Mouse (Mus musculus): ENCODE measurements around the gene Adssl1. TPM values are rescaled to one million over a fixed set of nuclear protein-coding genes. Genes with fewer than 3 reads are reported as not detected.

Adssl1 gene
- polyA plus RNA-seq, 1 experiment from 2014 or later, result 26.5 TPM

DNA sequence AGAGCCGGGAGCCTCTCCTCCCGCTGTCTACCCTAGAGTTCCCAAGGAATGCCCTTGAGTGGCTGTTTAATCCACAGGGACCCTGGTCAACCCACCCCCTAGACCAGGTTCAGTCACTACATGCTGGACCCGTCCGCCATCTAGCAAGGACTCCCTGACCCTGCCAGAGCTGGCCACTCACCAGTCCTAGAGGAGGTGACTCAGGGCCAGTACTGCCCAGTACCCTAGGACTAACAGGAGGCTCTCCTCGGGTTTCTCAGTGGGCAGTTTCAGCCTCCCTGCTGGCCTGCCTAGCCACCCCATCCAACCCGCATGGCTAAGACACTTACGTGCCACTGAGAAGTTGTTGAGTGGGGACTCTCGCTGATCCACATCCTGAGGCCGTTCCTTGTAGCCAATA is 42.0 kb downstream of the Adssl1 start:
- Histone ChIP-seq H3K4me1 (ENCODE audit: control insufficient read depth, insufficient read depth, low read length) (peaks cover 48% of the 10 kb centered on the region), H3K9ac (ENCODE audit: low read depth, low read length) (no peak overlapping the region), H3K9me3 (ENCODE audit: control insufficient read depth, low read length) (no peaks in the 10 kb centered on the region), H3K4me2 (ENCODE audit: low read depth, low read length) (no peak overlapping the region), H3K4me3 (ENCODE audit: low read depth, low read length) (no peak overlapping the region), H3K27ac (replicated peaks; ENCODE audit: low read depth, low read length) (peak overlapping the region; percentile 87), H3K36me3 (ENCODE audit: control insufficient read depth, insufficient read depth, low read length) (peaks cover 91% of the 10 kb centered on the region), H3K27me3 (replicated peaks; ENCODE audit: control insufficient read depth, insufficient read depth, low read length) (no peaks in the 10 kb centered on the region)
- DNase-seq (ENCODE audit: low spot score) (no peak), ATAC-seq (ENCODE audit: low read depth) (no peak)
- 74% methylated on average over 7 of the region's 9 CpGs for WGBS

DNA sequence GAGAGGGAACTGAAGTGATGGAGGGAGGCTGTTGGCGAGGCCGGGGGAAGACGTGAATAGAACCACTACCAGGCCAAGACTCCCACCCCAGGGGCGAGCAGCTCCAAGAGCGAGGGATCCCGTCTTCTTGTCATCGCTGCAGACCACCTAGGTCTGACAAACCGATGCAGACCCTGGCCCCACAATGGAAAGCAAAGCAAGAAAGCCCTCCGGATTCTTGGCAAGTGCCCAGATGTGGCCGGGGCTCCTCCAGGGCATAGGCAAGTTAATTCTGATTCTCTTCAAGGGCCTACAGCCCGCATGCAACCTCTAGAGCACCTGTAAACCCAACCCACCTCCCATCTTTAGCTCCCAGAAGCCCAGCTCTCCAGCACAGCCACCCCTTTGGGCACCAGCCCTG is 43.5 kb downstream of the Adssl1 start:
- Histone ChIP-seq H3K9ac (ENCODE audit: low read depth, low read length) (no peak overlapping the region), H3K4me3 (ENCODE audit: low read depth, low read length) (no peak overlapping the region), H3K36me3 (ENCODE audit: control insufficient read depth, insufficient read depth, low read length) (peaks cover 86% of the 10 kb centered on the region), H3K9me3 (ENCODE audit: control insufficient read depth, low read length) (no peaks in the 10 kb centered on the region), H3K27me3 (replicated peaks; ENCODE audit: control insufficient read depth, insufficient read depth, low read length) (no peaks in the 10 kb centered on the region), H3K4me2 (ENCODE audit: low read depth, low read length) (no peak overlapping the region), H3K27ac (replicated peaks; ENCODE audit: low read depth, low read length) (no peak overlapping the region; the same call in 1 of the 2 replicates), H3K4me1 (ENCODE audit: control insufficient read depth, insufficient read depth, low read length) (peaks cover 54% of the 10 kb centered on the region)
- no peak for ATAC-seq (ENCODE audit: low read depth)
- no peak for DNase-seq (ENCODE audit: low spot score)
- 77% methylated on average over 11 of the region's 11 CpGs for WGBS

DNA sequence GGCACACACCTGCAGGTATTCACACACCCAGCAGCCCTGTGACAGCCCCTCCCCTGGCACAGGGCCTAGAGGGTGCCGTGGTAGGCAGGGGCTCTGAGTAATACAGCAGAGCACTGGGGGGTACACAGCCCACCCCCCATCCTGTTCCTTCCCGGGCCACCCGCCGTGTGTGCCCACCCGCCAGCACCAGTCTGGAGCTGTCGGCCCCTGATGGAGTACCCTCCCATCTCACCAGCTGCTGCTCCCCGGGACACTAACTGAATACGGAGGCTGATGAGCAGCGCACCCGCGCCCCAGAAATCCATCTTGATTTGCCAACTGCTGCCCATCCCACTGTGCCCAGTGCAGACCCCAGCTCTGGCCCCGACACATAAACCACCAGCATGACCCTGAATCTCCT is 43.9 kb downstream of the Adssl1 start:
- 90% methylated on average over 12 of the region's 12 CpGs for WGBS
- Histone ChIP-seq H3K27me3 (replicated peaks; ENCODE audit: control insufficient read depth, insufficient read depth, low read length) (no peaks in the 10 kb centered on the region), H3K36me3 (ENCODE audit: control insufficient read depth, insufficient read depth, low read length) (peaks cover 86% of the 10 kb centered on the region), H3K4me3 (ENCODE audit: low read depth, low read length) (no peak overlapping the region), H3K9ac (ENCODE audit: low read depth, low read length) (no peak overlapping the region), H3K9me3 (ENCODE audit: control insufficient read depth, low read length) (no peaks in the 10 kb centered on the region), H3K4me2 (ENCODE audit: low read depth, low read length) (no peak overlapping the region), H3K4me1 (ENCODE audit: control insufficient read depth, insufficient read depth, low read length) (peaks cover 54% of the 10 kb centered on the region), H3K27ac (replicated peaks; ENCODE audit: low read depth, low read length) (0 out of 2 replicates have a peak overlapping the region, but pooled peaks have one; percentile 1)
- DNase-seq (ENCODE audit: low spot score) (no peak), ATAC-seq (ENCODE audit: low read depth) (no peak)

DNA sequence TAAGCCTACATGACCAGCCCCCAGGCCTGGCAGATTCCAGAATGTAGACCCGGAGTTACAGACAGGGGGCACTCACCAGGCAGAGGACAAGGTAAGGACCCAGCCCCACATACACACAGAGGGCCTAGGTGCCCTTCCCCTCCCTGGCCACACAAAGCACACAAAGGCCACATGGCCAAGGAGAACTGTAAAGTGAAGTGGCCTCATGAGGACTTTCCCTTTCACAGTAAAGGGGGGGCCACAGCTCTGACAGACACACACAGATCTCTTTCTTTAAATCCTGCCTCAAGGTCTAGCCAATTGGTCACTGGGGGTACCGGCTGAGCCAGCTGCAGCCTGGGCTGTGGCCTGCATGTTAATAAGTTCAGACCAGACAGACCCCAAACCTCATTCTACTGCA is 44.3 kb downstream of the Adssl1 start:
- Histone ChIP-seq H3K27ac (replicated peaks; ENCODE audit: low read depth, low read length) (0 out of 2 replicates have a peak overlapping the region, but pooled peaks have one; percentile 1), H3K4me1 (ENCODE audit: control insufficient read depth, insufficient read depth, low read length) (peaks cover 54% of the 10 kb centered on the region), H3K27me3 (replicated peaks; ENCODE audit: control insufficient read depth, insufficient read depth, low read length) (no peaks in the 10 kb centered on the region), H3K36me3 (ENCODE audit: control insufficient read depth, insufficient read depth, low read length) (peaks cover 86% of the 10 kb centered on the region), H3K4me3 (ENCODE audit: low read depth, low read length) (no peak overlapping the region), H3K9ac (ENCODE audit: low read depth, low read length) (no peak overlapping the region), H3K9me3 (ENCODE audit: control insufficient read depth, low read length) (no peaks in the 10 kb centered on the region), H3K4me2 (ENCODE audit: low read depth, low read length) (no peak overlapping the region)
- DNase-seq (ENCODE audit: low spot score) (no peak), ATAC-seq (ENCODE audit: low read depth) (no peak)
- WGBS, result 55% methylated on average over 2 of the region's 2 CpGs

DNA sequence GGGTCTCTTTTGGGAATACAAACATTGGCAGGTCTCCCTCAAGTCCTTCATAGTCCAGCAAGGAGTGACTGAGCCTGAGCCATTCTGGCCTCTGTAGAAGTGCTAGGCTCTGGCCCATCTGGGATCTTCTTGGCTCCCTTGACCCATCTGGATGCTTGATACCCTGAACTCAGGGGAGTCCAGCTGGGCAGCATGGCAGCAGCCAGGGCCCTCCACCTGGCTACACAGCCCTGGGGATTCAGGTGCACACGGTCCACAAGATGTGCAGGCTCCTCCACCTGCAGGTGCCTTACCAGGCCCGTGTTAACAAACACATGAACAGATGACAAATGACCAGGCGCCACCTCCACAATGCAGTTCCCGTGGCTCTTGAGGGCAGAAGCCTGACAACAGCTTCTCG is 44.8 kb downstream of the Adssl1 start:
- H3K4me1 ChIP-seq (ENCODE audit: control insufficient read depth, insufficient read depth, low read length), result peaks cover 54% of the 10 kb centered on the region
- H3K9me3 ChIP-seq (ENCODE audit: control insufficient read depth, low read length), result no peaks in the 10 kb centered on the region
- H3K27ac ChIP-seq (replicated peaks; ENCODE audit: low read depth, low read length), result peak overlapping the region; percentile 52; the same call in 1 of the 2 replicates
- ATAC-seq (ENCODE audit: low read depth) (no peak), DNase-seq (ENCODE audit: low spot score) (no peak)
- no peak overlapping the region for H3K4me3 ChIP-seq (ENCODE audit: low read depth, low read length)
- peaks cover 86% of the 10 kb centered on the region for H3K36me3 ChIP-seq (ENCODE audit: control insufficient read depth, insufficient read depth, low read length)
- no peak overlapping the region for H3K9ac ChIP-seq (ENCODE audit: low read depth, low read length)
- H3K27me3 ChIP-seq (replicated peaks; ENCODE audit: control insufficient read depth, insufficient read depth, low read length), result no peaks in the 10 kb centered on the region
- H3K4me2 ChIP-seq (ENCODE audit: low read depth, low read length), result no peak overlapping the region
- WGBS, result 71% methylated on average over 5 of the region's 5 CpGs

DNA sequence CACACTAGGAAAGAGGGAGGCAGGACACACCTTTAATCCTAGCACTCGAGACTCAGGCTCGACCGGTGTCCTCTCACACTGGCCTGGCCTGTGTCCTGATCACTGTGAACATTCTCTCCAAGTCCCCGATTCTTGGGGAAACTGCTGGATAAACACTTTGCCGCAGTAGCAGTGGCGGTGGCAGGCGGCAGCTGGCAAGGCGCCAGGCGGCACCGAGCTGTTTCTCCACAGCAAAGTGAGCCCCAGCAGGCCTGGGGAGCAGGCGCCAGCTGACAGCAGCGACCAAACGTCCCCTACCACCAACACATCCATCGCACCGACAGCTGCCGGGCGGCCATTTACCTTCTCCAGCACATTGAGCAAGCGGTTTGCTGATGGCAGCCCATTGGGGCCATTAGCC is 45.6 kb downstream of the Adssl1 start:
- Histone ChIP-seq H3K27me3 (replicated peaks; ENCODE audit: control insufficient read depth, insufficient read depth, low read length) (no peaks in the 10 kb centered on the region), H3K9ac (ENCODE audit: low read depth, low read length) (0 out of 2 replicates have a peak overlapping the region, but pooled peaks have one; percentile 19), H3K36me3 (ENCODE audit: control insufficient read depth, insufficient read depth, low read length) (peaks cover 86% of the 10 kb centered on the region), H3K4me3 (ENCODE audit: low read depth, low read length) (no peak overlapping the region), H3K4me2 (ENCODE audit: low read depth, low read length) (no peak overlapping the region), H3K4me1 (ENCODE audit: control insufficient read depth, insufficient read depth, low read length) (peaks cover 46% of the 10 kb centered on the region), H3K27ac (replicated peaks; ENCODE audit: low read depth, low read length) (peak overlapping the region; percentile 52), H3K9me3 (ENCODE audit: control insufficient read depth, low read length) (no peaks in the 10 kb centered on the region)
- 62% methylated on average over 17 of the region's 18 CpGs for WGBS
- DNase-seq (ENCODE audit: low spot score) (peak; percentile 79), ATAC-seq (ENCODE audit: low read depth) (peak; percentile 17)

DNA sequence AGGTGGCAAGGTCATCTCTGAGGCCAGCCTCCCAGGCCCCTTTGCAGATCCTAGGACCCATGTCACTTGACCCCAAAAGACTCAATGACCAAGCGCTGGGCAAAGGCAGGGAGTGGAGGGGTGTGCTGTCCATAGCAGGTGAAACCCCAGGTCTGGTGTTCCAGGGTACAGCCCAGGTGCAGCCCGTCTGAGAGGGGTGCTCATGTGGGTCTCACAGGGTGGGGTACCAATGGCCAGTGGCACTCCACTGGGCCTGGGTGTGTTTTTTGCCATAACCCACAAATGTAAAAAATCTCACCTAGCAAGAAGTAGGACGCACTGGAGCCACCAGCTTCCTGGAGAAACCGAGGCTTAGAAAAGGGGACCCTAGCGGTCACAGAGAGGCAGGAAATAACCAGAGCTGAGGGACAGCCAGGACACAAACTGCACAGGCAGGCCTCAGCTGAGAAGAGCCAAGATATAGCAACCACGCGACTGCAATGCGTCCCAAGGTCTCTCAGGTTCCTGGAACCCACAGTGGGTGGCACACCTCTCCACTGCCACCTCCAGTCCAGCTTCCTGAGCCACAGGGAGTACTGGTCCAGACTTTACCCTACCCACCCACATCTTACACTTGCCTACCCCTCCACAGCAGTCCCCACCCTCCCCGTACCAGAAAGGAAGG is 46.2 kb downstream of the Adssl1 start:
- no peak overlapping the region for H3K4me2 ChIP-seq (ENCODE audit: low read depth, low read length)
- H3K36me3 ChIP-seq (ENCODE audit: control insufficient read depth, insufficient read depth, low read length), result peaks cover 89% of the 10 kb centered on the region
- no peak overlapping the region for H3K4me3 ChIP-seq (ENCODE audit: low read depth, low read length)
- WGBS, result 88% methylated on average over 7 of the region's 9 CpGs
- ATAC-seq (ENCODE audit: low read depth) (no peak), DNase-seq (ENCODE audit: low spot score) (no peak)
- no peaks in the 10 kb centered on the region for H3K27me3 ChIP-seq (replicated peaks; ENCODE audit: control insufficient read depth, insufficient read depth, low read length)
- peaks cover 44% of the 10 kb centered on the region for H3K4me1 ChIP-seq (ENCODE audit: control insufficient read depth, insufficient read depth, low read length)
- H3K9ac ChIP-seq (ENCODE audit: low read depth, low read length), result 0 out of 2 replicates have a peak overlapping the region, but pooled peaks have one; percentile 19
- no peaks in the 10 kb centered on the region for H3K9me3 ChIP-seq (ENCODE audit: control insufficient read depth, low read length)
- H3K27ac ChIP-seq (replicated peaks; ENCODE audit: low read depth, low read length), result peak overlapping the region; percentile 52

DNA sequence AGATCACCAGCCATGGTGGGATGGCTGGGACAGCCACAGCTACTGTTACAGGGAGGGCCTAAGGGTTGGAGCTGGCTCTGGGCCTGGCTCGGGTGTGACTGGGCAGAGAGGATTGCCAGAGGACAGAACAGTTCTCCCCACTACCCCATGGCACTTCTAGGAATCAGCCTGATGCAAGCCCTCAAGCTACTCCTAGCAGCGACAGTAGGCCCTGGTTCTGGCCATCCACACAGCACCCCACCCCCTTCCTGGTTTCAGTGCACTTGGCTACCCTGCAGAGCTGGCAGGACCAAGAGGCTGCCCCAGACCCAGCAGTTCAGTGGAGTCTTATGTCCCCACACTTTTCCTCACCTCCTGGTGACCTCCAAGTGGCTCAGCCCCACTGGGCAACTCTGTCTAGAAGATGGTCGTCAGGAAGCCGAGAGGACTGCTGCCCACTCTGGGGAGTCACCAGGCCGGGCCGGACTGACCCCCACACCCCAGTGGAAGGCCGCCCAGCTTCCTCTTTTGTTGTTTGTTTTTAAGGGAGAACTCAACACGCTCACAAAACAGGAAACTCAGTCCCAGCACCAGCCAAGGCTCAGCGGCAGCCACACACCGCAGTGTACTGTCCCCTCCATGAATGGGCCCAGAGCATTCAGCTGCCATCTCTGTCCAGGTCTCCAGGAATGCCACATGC is 47.9 kb downstream of the Adssl1 start:
- 0 out of 2 replicates have a peak overlapping the region, but pooled peaks have one; percentile 16 for H3K9ac ChIP-seq (ENCODE audit: low read depth, low read length)
- DNase-seq (ENCODE audit: low spot score) (no peak), ATAC-seq (ENCODE audit: low read depth) (no peak)
- no peak overlapping the region for H3K4me2 ChIP-seq (ENCODE audit: low read depth, low read length)
- no peaks in the 10 kb centered on the region for H3K27me3 ChIP-seq (replicated peaks; ENCODE audit: control insufficient read depth, insufficient read depth, low read length)
- peaks cover 79% of the 10 kb centered on the region for H3K36me3 ChIP-seq (ENCODE audit: control insufficient read depth, insufficient read depth, low read length)
- 80% methylated on average over 9 of the region's 10 CpGs for WGBS
- H3K27ac ChIP-seq (replicated peaks; ENCODE audit: low read depth, low read length), result no peak overlapping the region
- H3K9me3 ChIP-seq (ENCODE audit: control insufficient read depth, low read length), result no peaks in the 10 kb centered on the region
- peaks cover 42% of the 10 kb centered on the region for H3K4me1 ChIP-seq (ENCODE audit: control insufficient read depth, insufficient read depth, low read length)
- H3K4me3 ChIP-seq (ENCODE audit: low read depth, low read length), result no peak overlapping the region
